Comparison of ENCODE assay signal across 21 mouse cellular contexts in the genomic region with DNA sequence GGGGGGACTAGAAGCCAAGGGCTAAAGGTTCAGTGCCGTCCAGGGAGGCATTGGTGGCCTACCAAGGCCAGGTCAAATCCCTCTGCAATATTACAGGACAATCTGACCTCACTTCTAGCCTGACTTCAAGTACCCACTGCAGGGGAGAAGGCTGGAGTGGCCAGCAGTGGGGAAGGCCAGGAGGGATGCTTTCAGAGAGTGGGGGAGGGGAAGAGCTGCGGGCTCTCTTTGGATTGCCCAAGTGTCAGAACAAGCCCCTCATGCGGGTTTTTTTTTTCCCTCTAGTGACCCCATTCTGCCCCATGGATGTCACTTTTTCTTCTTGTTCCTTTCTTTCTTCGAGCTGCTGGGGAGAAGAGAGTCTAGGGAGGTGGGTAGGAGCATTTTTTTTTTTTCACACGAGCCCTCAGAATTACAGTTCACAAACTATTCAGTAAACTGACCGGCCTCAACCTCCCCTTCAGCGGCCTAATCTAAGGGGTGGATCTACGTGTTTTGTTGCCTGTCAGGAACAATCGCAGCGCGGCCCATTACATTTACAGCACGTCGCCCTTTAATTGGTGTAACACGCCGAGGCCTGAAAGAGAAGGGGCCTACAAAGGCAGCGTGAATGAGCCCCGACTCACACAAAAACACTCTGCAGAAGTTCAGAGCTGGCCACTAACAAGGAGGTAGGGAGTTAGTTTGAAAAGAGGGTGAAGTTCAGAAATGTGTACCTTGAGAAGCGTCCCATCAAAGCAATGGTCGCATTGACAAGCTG. TPM values are rescaled to one million over a fixed set of nuclear protein-coding genes. Genes with fewer than 3 reads are reported as not detected.
DNase-seq lines count a peak whose midpoint lies in the region; ATAC-seq lines count a peak whose summit lies in the region.
"Had no signal": no experiment of that assay in that cellular context is flagged by ENCODE, and none has a peak within 500 bp of the region (broad histone marks: within the 10 kb centered on the region; RNA-seq: fewer than 3 reads in every experiment).

No protein-coding gene starts in this region.

- peak; percentile 69 for DNase-seq in midbrain, embryonic 10.5 days (ENCODE audit: low spot score)
- peak; percentile 65 for DNase-seq in embryonic facial prominence, embryonic 11.5 days (ENCODE audit: low spot score)
- DNase-seq in induced T-regulatory cell, adult 2 months (ENCODE audit: low read depth), result peak; percentile 16
- DNase-seq in retina, postnatal 1 day, result peak; percentile 92
- no peak for DNase-seq in heart, postnatal 36 days
- no peak for DNase-seq in adrenal gland, adult 18-20 months (ENCODE audit: low spot score in 2 of 2)
- DNase-seq: adrenal gland, postnatal 25 days; B cell, adult 2 months; cerebellum, postnatal 14 days; heart, adult 2 months; kidney, adult 11 months; lung, embryonic 14.5 days; right cerebral cortex, adult 18-20 months had no signal

- H3K4me1 ChIP-seq in midbrain, embryonic 10.5 days, result peaks cover 73% of the 10 kb centered on the region
- peaks cover 31% of the 10 kb centered on the region for H3K4me1 ChIP-seq in midbrain, embryonic 16.5 days (ENCODE audit: control insufficient read depth, insufficient read depth, low read length)
- H3K4me1 ChIP-seq in embryonic facial prominence, embryonic 11.5 days (ENCODE audit: control insufficient read depth, insufficient read depth, low read length), result peaks cover under 1% of the 10 kb centered on the region; the same call in 1 of the 2 replicates

- no peaks in the 10 kb centered on the region for H3K9me3 ChIP-seq in midbrain, embryonic 10.5 days (replicated peaks)
- no peaks in the 10 kb centered on the region for H3K9me3 ChIP-seq in midbrain, embryonic 16.5 days (replicated peaks; ENCODE audit: control insufficient read depth, low read length, poor library complexity, severe bottlenecking)
- no peaks in the 10 kb centered on the region for H3K9me3 ChIP-seq in embryonic facial prominence, embryonic 11.5 days (replicated peaks; ENCODE audit: control insufficient read depth, low read length)
- H3K9me3 ChIP-seq: limb, embryonic 15.5 days; neural tube, embryonic 13.5 days had no signal

- H3K36me3 ChIP-seq in midbrain, embryonic 10.5 days, result no peaks in the 10 kb centered on the region
- no peaks in the 10 kb centered on the region for H3K36me3 ChIP-seq in midbrain, embryonic 16.5 days (ENCODE audit: control insufficient read depth, insufficient read depth, low read length)
- H3K36me3 ChIP-seq in embryonic facial prominence, embryonic 11.5 days (replicated peaks; ENCODE audit: control insufficient read depth, insufficient read depth, low read depth, low read length), result no peaks in the 10 kb centered on the region
- H3K36me3 ChIP-seq: limb, embryonic 15.5 days; neural tube, embryonic 13.5 days had no signal

- H3K9ac ChIP-seq in midbrain, embryonic 16.5 days (ENCODE audit: low read depth, low read length), result no peak overlapping the region
- no peak overlapping the region for H3K9ac ChIP-seq in embryonic facial prominence, embryonic 11.5 days (replicated peaks; ENCODE audit: low read length)
- H3K9ac ChIP-seq: limb, embryonic 15.5 days; lung, embryonic 14.5 days; neural tube, embryonic 13.5 days had no signal

- intact Hi-C loops in heart, postnatal 36 days (cut with DNase I), result loop anchor here (10.0 kb wide), 1 partner anchor 646 kb away; no protein-coding TSS in a partner anchor

- H3K4me2 ChIP-seq in midbrain, embryonic 16.5 days (ENCODE audit: low read length), result no peak overlapping the region
- H3K4me2 ChIP-seq in embryonic facial prominence, embryonic 11.5 days (ENCODE audit: low read depth, low read length), result no peak overlapping the region
- H3K4me2 ChIP-seq: limb, embryonic 15.5 days; lung, embryonic 14.5 days had no signal

- H3K4me3 ChIP-seq in midbrain, embryonic 10.5 days, result peak overlapping the region; percentile 53
- no peak overlapping the region for H3K4me3 ChIP-seq in midbrain, embryonic 16.5 days (ENCODE audit: low read depth, low read length)
- no peak overlapping the region for H3K4me3 ChIP-seq in embryonic facial prominence, embryonic 11.5 days (ENCODE audit: low read depth, low read length)
- H3K4me3 ChIP-seq: heart, adult 2 months; limb, embryonic 15.5 days; neural tube, embryonic 13.5 days had no signal

- WGBS in midbrain, embryonic 10.5 days, result under 1% methylated on average over 19 of the region's 19 CpGs
- 3% methylated on average over 19 of the region's 19 CpGs for WGBS in midbrain, embryonic 16.5 days
- WGBS in embryonic facial prominence, embryonic 11.5 days, result under 1% methylated on average over 19 of the region's 19 CpGs

- peak overlapping the region; percentile 88 for H3K27ac ChIP-seq in midbrain, embryonic 10.5 days (replicated peaks)
- H3K27ac ChIP-seq in midbrain, embryonic 16.5 days (ENCODE audit: low read length), result no peak overlapping the region
- no peak overlapping the region for H3K27ac ChIP-seq in embryonic facial prominence, embryonic 11.5 days (replicated peaks; ENCODE audit: low read depth, low read length)
- H3K27ac ChIP-seq: heart, adult 2 months; limb, embryonic 15.5 days; neural tube, embryonic 13.5 days; stomach, postnatal 0 days had no signal

- peaks cover 100% of the 10 kb centered on the region for H3K27me3 ChIP-seq in midbrain, embryonic 10.5 days (ENCODE audit: low read depth, poor library complexity, severe bottlenecking)
- H3K27me3 ChIP-seq in midbrain, embryonic 16.5 days (ENCODE audit: control insufficient read depth, insufficient read depth, low read depth, low read length), result peaks cover 36% of the 10 kb centered on the region
- H3K27me3 ChIP-seq in embryonic facial prominence, embryonic 11.5 days (ENCODE audit: control insufficient read depth, insufficient read depth, low read length), result peaks cover 73% of the 10 kb centered on the region

- ATAC-seq in midbrain, embryonic 16.5 days, result no peak
- ATAC-seq in embryonic facial prominence, embryonic 11.5 days (replicated peaks; ENCODE audit: insufficient number of reproducible peaks, low FRiP score, low TSS enrichment, low read depth), result no peak

RNA-seq across cellular contexts. Expression of a gene that starts 47.2 kb away (rescaled TPM):
- polyA plus RNA-seq in midbrain, embryonic 10.5 days (2016; fragmentation: Nextera tagmentation; extraction: Ambion mirVana), result 22.8 and 26.7 TPM in 2 replicates
- polyA plus RNA-seq in midbrain, embryonic 16.5 days (2015; fragmentation: Nextera tagmentation; extraction: Ambion mirVana), result 39.9 and 43.7 TPM in 2 replicates
- 15.5 and 16.0 TPM in 2 replicates for polyA plus RNA-seq in embryonic facial prominence, embryonic 11.5 days (2014; fragmentation: Nextera tagmentation; extraction: Ambion mirVana)
- 10 to 100 TPM; 16.4 to 18.2 TPM for total RNA-seq in heart, postnatal 36 days (2021)
- total RNA-seq in adrenal gland, adult 18-20 months (2021), result 10 to 100 TPM; 23.4 to 25.8 TPM

RNA-seq across cellular contexts. Expression of a gene that starts 47.3 kb away (rescaled TPM):
- polyA plus RNA-seq in midbrain, embryonic 10.5 days (2016; fragmentation: Nextera tagmentation; extraction: Ambion mirVana), result 25.3 and 26.3 TPM in 2 replicates
- polyA plus RNA-seq in midbrain, embryonic 16.5 days (2015; fragmentation: Nextera tagmentation; extraction: Ambion mirVana), result 5.2 and 5.6 TPM in 2 replicates
- polyA plus RNA-seq in embryonic facial prominence, embryonic 11.5 days (2014; fragmentation: Nextera tagmentation; extraction: Ambion mirVana), result 8.6 and 11.8 TPM in 2 replicates
- total RNA-seq in heart, postnatal 36 days (2021), result not detected
- not detected for total RNA-seq in adrenal gland, adult 18-20 months (2021)
- total RNA-seq: adrenal gland, postnatal 25 days; heart, adult 2 months; megakaryocyte progenitor cell, adult 5-6 weeks had no signal
- polyA plus RNA-seq: heart, adult 2 months; heart, postnatal 0 days; large intestine, adult 2 months; limb, embryonic 15.5 days; lung, embryonic 14.5 days; neural tube, embryonic 13.5 days; spleen, adult 2 months; stomach, postnatal 0 days had no signal

Comparison
In these comparisons a context has a peak if more than half of its experiments do, and no peak if none do; other contexts are left out.
1. DNase-seq: peak in midbrain, embryonic 10.5 days (single experiment), embryonic facial prominence, embryonic 11.5 days (single experiment), induced T-regulatory cell, adult 2 months (single experiment) and retina, postnatal 1 day (single experiment); none in heart, postnatal 36 days (0 of 2) and adrenal gland, adult 18-20 months (0 of 2).